Mouse (Mus musculus) cerebral cortex, adult 2 months (tissue): ENCODE data around the gene Colca2.

Experiments
- WGBS: fragments of 180-500 bp; shearing (Covaris S2); methylation state at CpG from one replicate; pipeline ENCODE4 v1.1.7; 2018; 5-methylcytosine and 5-hydroxymethylcytosine counted together

The Colca2 gene

DNA sequence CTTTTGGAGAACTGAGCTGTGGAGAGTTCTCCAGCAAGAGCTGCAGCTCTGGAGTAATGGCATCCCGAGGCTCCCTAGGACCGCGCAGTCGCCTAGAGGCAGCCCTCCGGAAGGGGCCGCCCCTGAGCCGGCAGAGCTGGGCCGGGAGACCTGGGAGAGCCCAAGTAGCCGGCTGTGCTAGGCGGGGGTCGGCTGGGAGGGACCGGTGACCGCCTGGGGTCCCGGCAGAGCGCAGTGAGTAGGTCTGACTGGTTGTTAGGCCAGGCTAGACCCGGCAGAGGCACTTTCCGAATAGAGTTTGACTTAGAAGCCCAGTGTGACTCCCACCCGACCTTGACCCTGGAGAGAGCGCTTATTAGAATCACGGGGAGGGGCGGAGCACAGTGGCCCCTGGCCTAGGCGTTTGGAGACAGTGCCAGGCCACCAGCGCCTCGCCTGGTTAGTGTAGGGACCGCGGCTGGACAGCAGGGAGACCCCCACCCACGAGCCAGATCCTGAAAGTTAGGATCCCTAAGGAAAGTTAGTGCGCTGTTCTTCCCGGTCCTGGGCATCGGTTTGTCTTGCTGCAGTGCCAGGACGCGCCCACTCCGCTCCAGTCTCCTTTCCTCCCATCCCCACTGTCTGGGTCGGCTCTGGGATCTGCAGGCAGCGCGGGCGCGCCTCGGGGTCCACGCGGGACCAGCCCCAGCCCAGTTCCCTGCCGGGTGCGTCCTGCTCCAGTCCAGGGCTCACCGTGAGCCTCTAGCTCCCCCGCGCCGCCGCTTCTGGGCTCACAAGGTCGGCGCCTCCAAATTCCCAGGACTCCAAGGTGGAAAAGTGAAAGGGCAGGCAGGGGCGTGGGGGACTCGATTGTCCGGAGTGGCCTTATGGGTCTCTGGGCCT lies at the start of gene Colca2:
Colca2 (minus strand) TSS at position 70 of the 882 bp plus-strand sequence.
- under 1% methylated on average over 53 of the region's 53 CpGs for WGBS

DNA sequence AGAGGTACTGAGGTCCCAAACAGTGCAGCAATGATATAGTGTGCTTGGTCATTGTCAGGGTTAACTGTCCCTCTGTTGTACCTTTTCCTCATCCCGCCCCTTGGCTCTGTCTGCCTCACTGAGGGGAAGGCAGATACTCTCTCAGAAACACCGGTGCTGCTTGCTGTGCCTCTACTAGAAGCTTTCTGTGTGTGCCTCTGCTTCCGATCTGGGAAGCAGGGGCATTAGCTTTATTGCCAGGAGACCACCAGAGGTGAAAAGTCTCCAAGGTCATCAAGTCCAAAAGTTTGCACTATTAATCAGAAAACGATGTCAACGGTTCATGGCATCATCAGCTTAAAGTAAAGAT lies 49.2 kb upstream of the Colca2 start:
- WGBS = 87% methylated on average over 5 of the region's 5 CpGs

DNA sequence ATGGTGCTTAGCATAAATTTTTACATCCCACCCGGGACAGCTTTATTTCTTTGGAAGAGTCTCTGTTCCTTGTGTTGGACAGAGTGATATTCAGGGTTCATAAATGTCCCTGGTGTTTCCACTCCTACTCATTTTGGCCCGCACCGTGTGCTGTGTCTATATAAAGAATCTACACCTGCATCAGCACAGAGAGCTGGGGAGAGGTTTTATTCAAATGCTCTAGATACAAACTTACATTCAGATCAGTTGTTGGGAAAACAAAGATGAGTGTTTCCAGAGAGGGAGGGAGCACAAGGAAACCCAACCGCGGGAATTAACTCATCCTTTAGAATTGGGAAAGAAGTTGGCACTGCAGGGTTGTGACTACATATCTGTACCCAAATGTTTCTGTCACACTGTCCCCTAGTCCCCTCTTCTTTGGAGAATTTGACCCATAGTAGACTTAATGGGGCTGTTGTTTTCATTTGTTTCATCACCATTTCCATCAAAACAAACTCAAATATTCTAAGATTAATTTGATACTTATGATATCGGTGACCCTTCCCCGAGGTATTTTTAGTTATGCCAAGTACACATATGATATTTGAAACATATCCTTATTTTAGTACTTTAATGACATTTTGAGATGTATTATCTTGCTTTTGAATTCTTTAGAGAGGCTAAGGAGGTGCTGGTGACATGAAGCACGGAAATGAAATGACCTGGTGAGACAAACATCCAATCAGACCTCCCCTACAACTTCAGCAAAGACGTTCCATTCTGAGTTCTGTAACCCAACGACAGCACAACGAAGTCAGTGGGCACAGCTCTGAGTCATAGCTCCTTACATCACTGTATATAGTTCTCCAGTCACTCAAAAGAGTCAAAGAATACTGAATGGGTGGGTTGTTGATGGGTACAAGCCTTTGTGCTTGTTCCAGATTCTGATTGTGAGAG lies 48.5 kb upstream of the Colca2 start:
- WGBS = 72% methylated on average over 11 of the region's 11 CpGs

- WGBS = 71% methylated on average over 7 of the region's 7 CpGs
Measured at GRCm38 (mm10) chr9:51324406-51325065, 46.2 kb upstream of the Colca2 start.

- WGBS = 76% methylated on average over 1 of the region's 1 CpGs
Measured at GRCm38 (mm10) chr9:51320096-51320495, 41.7 kb upstream of the Colca2 start.

GRCm38 (mm10) chr9:51318246-51318645 lies 39.9 kb upstream of the Colca2 start:
- 88% methylated on average over 4 of the region's 4 CpGs for WGBS

DNA sequence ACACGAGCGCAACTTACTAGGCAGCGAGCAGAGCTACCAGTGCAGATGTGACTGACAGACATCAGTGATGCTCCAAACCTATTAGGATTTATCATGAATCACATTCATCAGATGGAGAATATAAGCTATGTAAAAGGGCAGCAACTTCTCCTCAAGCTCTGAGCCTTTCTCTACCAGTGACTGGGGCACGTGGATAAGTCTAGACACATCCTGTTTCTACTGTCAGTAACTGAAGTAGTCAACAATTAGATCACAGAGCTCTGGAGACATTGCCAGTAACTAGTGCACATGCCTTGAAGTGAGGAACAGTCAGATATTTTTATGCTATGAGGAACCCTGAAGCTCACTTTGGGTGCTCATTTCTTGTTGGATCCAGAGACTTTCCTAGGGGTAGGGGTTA lies 39.0 kb upstream of the Colca2 start:
- 87% methylated on average over 4 of the region's 4 CpGs for WGBS

DNA sequence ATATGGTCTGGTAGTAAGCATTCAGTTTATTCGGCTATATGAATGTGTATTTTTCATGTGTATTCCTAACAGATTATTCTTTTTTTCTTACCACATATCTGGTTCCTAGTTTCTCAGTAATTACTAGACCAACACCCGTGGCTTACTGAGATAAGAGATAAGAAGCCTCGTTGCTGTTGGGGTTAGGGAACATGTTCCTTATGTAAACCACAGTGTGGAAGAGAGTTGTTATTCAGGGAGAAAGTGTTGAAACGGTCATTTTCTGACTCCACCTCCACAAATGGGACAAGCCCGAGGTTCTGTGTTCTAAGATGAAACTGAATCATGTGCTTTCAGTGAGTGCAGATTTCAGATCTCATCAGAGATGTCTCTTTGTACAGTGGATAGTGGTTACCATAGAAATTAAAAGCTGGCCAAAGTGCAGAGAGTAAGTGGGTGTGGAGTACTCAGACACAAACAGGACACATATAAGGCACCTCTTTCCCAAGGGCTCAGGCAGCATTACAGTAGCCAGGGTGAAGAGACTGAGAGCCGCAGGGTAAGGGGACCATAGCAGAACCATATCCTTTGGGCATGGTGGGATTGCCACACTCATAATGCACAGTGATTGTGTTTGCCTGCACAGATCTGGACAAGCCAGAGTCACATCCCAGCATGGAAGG lies 37.2 kb upstream of the Colca2 start:
- 61% methylated on average over 6 of the region's 6 CpGs for WGBS

GRCm38 (mm10) chr9:51312554-51313317 lies 34.4 kb upstream of the Colca2 start:
- 53% methylated on average over 18 of the region's 18 CpGs for WGBS

GRCm38 (mm10) chr9:51310515-51310914 lies 32.1 kb upstream of the Colca2 start:
- 89% methylated on average over 7 of the region's 7 CpGs for WGBS

GRCm38 (mm10) chr9:51306351-51306750 lies 28.0 kb upstream of the Colca2 start:
- WGBS = 68% methylated on average over 3 of the region's 3 CpGs

DNA sequence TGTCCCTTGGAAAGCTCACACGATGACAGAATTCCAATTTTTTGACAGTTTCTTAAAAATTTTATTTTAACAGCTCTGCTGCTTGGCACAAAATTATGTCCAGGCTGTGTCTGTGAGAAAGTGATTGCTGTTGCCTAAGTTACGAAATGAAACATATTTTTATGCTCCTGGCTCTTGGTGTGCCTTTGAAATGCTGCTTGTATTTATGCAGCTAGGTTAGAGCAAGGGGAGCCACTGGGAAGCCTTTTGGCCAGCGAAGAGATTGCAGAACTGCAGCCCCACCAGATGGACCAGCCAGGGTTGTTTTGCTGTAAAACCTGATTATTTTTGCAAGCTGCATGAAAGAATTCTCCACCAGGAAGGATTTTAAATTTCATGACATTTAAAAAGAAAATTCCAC lies 26.8 kb upstream of the Colca2 start:
- 31% methylated on average over 3 of the region's 3 CpGs for WGBS

GRCm38 (mm10) chr9:51303980-51304379 lies 25.6 kb upstream of the Colca2 start:
- 68% methylated on average over 5 of the region's 5 CpGs for WGBS

- WGBS = 54% methylated on average over 8 of the region's 8 CpGs
Measured at GRCm38 (mm10) chr9:51293541-51293940, 15.2 kb upstream of the Colca2 start.

DNA sequence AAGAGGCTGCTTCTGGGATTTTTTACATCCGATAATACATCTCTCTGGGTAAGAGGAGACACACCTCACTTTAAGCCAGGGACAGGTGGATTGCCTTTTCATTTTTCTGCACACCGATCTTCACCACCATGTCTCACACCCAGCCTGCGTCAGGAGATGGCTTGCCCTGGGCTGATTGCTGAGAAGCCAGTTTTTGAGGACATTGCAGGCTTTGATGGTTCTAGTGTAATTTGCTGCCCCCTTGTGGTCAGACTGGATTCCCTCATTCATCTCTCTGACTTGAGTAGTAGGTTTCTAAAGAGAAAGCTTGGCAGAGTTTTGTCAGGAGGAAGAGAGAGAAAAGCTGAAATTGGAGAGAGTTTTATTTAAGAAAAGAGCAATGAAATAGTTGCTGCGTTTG lies 14.3 kb upstream of the Colca2 start:
- 23% methylated on average over 4 of the region's 4 CpGs for WGBS

DNA sequence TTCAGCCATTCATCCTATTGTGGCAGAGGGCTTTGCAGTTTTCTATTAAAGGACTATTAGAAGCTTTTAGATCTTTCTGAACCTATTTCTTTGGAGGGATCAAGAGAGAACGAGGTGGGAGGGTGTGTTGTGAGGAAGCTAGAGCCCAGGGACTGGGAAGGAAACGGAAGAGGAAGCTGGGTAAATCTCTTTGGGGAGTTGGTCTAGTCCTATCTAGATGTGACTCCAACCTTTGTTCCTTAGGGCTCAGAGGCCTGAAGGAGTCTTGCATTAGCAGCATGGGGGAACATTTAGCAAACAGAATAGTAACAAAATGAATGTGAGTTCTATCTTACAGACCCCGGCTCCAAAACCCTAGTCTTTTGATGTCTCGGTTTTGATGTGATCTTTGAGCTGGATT lies 12.6 kb upstream of the Colca2 start:
- 66% methylated on average over 4 of the region's 4 CpGs for WGBS

GRCm38 (mm10) chr9:51286079-51286478 lies 7.7 kb upstream of the Colca2 start:
- WGBS = 36% methylated on average over 2 of the region's 2 CpGs

- WGBS = 17% methylated on average over 13 of the region's 13 CpGs
Measured at GRCm38 (mm10) chr9:51277834-51278498, 403 bp downstream of the Colca2 start.

DNA sequence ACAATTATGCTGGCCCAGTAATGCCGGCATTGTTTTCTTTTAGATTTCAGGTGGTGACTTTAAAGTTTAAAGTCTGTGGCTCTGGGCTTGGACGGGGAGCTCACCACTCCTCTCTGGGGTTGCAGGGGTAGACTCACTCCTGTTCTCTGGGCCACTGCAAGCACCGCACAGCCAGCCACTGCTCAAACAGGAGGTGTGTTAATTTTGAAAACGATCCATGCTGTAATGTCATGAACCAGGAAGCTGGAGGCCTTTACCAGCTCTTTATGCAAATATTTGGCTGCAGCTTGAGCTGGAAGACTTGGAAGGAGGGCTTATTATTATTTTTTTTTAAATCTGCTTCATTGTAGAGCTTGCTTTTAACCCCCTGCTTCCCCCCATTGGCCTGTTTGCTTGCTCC lies 3.7 kb downstream of the Colca2 start:
- 67% methylated on average over 4 of the region's 4 CpGs for WGBS

DNA sequence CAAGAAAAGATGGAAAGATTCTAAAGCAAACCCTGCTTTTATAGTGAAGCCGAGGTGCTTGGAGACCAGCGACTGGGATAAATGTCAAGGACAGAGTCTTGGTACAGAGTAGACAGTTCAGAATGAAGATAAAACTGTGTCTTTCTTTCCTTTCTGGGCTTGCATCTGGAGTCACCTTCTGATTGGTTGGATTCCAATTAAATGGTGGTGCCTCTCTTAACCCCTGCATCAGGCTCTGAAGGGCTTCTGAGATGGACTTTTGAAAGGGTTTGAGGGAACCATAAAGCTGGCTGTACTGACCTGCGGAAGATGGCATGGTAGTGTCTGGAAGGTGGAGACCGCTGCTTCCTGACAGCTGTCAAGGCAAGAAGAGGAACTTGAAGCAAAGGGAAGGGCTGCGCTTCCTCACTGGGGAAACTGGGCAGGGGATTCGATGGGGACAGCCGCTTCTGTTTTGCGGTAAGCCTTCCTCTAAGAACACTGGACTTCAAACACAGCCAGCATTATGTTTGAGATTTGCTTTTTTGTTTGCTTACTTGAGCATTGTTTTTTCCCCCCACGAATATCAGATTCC lies 4.7 kb downstream of the Colca2 start:
- 76% methylated on average over 9 of the region's 9 CpGs for WGBS
